Mouse (Mus musculus): Measurements from ENCODE around the gene Bst1. TPM values are rescaled to one million over a fixed set of nuclear protein-coding genes. Genes with fewer than 3 reads are reported as not detected.
A peak's percentile ranks its signal among the peaks of the same experiment; 100 is the strongest.

The Bst1 gene
- polyA plus RNA-seq, 1 experiment, result 2.0 TPM

- peaks cover 6% of the 10 kb centered on the region for H3K27me3 ChIP-seq (replicated peaks)
- TF ChIP-seq FLI1 (IDR thresholded peaks at IDR 0.05; ENCODE audit: low read length) (no peak), GATA1 (IDR thresholded peaks at IDR 0.05; ENCODE audit: borderline replicate concordance, low read length) (no peak)
- H3K4me3 ChIP-seq (replicated peaks), result no peak overlapping the region
- no peaks in the 10 kb centered on the region for H3K4me1 ChIP-seq
- H3K36me3 ChIP-seq (replicated peaks; ENCODE audit: low read length), result no peaks in the 10 kb centered on the region
- H3K9me3 ChIP-seq, result no peaks in the 10 kb centered on the region
Observed at GRCm38 (mm10) chr5:43827366-43827765, 8.7 kb downstream of the Bst1 start.

GRCm38 (mm10) chr5:43836590-43836989 is 17.9 kb downstream of the Bst1 start:
- H3K4me1 ChIP-seq, result peaks cover 5% of the 10 kb centered on the region
- no peaks in the 10 kb centered on the region for H3K36me3 ChIP-seq (replicated peaks; ENCODE audit: low read length)
- no peak overlapping the region for H3K4me3 ChIP-seq (replicated peaks)
- H3K9me3 ChIP-seq, result no peaks in the 10 kb centered on the region
- H3K27me3 ChIP-seq (replicated peaks), result peaks cover 15% of the 10 kb centered on the region
- TF ChIP-seq GATA1 (IDR thresholded peaks at IDR 0.05; ENCODE audit: borderline replicate concordance, low read length), result no peak
- TF ChIP-seq FLI1 (IDR thresholded peaks at IDR 0.05; ENCODE audit: low read length), result no peak

GRCm38 (mm10) chr5:43837372-43837771 is 18.7 kb downstream of the Bst1 start:
- TF ChIP-seq FLI1 (IDR thresholded peaks at IDR 0.05; ENCODE audit: low read length) (no peak), GATA1 (IDR thresholded peaks at IDR 0.05; ENCODE audit: borderline replicate concordance, low read length) (no peak)
- H3K4me3 ChIP-seq (replicated peaks), result no peak overlapping the region
- no peaks in the 10 kb centered on the region for H3K9me3 ChIP-seq
- peaks cover 15% of the 10 kb centered on the region for H3K27me3 ChIP-seq (replicated peaks)
- peaks cover 10% of the 10 kb centered on the region for H3K4me1 ChIP-seq
- no peaks in the 10 kb centered on the region for H3K36me3 ChIP-seq (replicated peaks; ENCODE audit: low read length)

- Histone ChIP-seq H3K9me3 (peaks cover 3% of the 10 kb centered on the region; the same call in 1 of the 2 replicates), H3K27me3 (replicated peaks) (peaks cover 18% of the 10 kb centered on the region), H3K36me3 (replicated peaks; ENCODE audit: low read length) (no peaks in the 10 kb centered on the region), H3K4me1 (peaks cover 17% of the 10 kb centered on the region), H3K4me3 (replicated peaks) (peak overlapping the region; percentile 92)
- TF ChIP-seq FLI1 (IDR thresholded peaks at IDR 0.05; ENCODE audit: low read length), result no peak
- no peak for TF ChIP-seq GATA1 (IDR thresholded peaks at IDR 0.05; ENCODE audit: borderline replicate concordance, low read length)
Observed at GRCm38 (mm10) chr5:43841144-43842010, 22.7 kb downstream of the Bst1 start.

GRCm38 (mm10) chr5:43842011-43842285 is 23.3 kb downstream of the Bst1 start:
- Histone ChIP-seq H3K9me3 (peaks cover 3% of the 10 kb centered on the region; the same call in 1 of the 2 replicates), H3K4me1 (peaks cover 16% of the 10 kb centered on the region), H3K27me3 (replicated peaks) (peaks cover 21% of the 10 kb centered on the region), H3K36me3 (replicated peaks; ENCODE audit: low read length) (no peaks in the 10 kb centered on the region), H3K4me3 (replicated peaks) (peak overlapping the region; percentile 92)
- no peak for TF ChIP-seq GATA1 (IDR thresholded peaks at IDR 0.05; ENCODE audit: borderline replicate concordance, low read length)
- no peak for TF ChIP-seq FLI1 (IDR thresholded peaks at IDR 0.05; ENCODE audit: low read length)

GRCm38 (mm10) chr5:43842576-43843155 is 24.0 kb downstream of the Bst1 start:
- Histone ChIP-seq H3K27me3 (replicated peaks) (peaks cover 21% of the 10 kb centered on the region), H3K4me3 (replicated peaks) (no peak overlapping the region), H3K9me3 (peaks cover 9% of the 10 kb centered on the region), H3K36me3 (replicated peaks; ENCODE audit: low read length) (no peaks in the 10 kb centered on the region), H3K4me1 (peaks cover 21% of the 10 kb centered on the region)
- TF ChIP-seq FLI1 (IDR thresholded peaks at IDR 0.05; ENCODE audit: low read length), result no peak
- no peak for TF ChIP-seq GATA1 (IDR thresholded peaks at IDR 0.05; ENCODE audit: borderline replicate concordance, low read length)

- Histone ChIP-seq H3K9me3 (peaks cover 13% of the 10 kb centered on the region), H3K4me1 (peaks cover 27% of the 10 kb centered on the region), H3K27me3 (replicated peaks) (peaks cover 6% of the 10 kb centered on the region), H3K36me3 (replicated peaks; ENCODE audit: low read length) (no peaks in the 10 kb centered on the region), H3K4me3 (replicated peaks) (no peak overlapping the region)
- TF ChIP-seq GATA1 (IDR thresholded peaks at IDR 0.05; ENCODE audit: borderline replicate concordance, low read length) (no peak), FLI1 (IDR thresholded peaks at IDR 0.05; ENCODE audit: low read length) (no peak)
Observed at GRCm38 (mm10) chr5:43845083-43845482, 26.4 kb downstream of the Bst1 start.

- Histone ChIP-seq H3K36me3 (replicated peaks; ENCODE audit: low read length) (no peaks in the 10 kb centered on the region), H3K27me3 (replicated peaks) (peaks cover 6% of the 10 kb centered on the region), H3K9me3 (peaks cover 13% of the 10 kb centered on the region), H3K4me1 (peaks cover 27% of the 10 kb centered on the region), H3K4me3 (replicated peaks) (no peak overlapping the region)
- TF ChIP-seq FLI1 (IDR thresholded peaks at IDR 0.05; ENCODE audit: low read length), result no peak
- TF ChIP-seq GATA1 (IDR thresholded peaks at IDR 0.05; ENCODE audit: borderline replicate concordance, low read length), result no peak
Observed at GRCm38 (mm10) chr5:43845646-43846045, 27.0 kb downstream of the Bst1 start.

GRCm38 (mm10) chr5:43846227-43846626 is 27.5 kb downstream of the Bst1 start:
- TF ChIP-seq FLI1 (IDR thresholded peaks at IDR 0.05; ENCODE audit: low read length) (no peak), GATA1 (IDR thresholded peaks at IDR 0.05; ENCODE audit: borderline replicate concordance, low read length) (no peak)
- no peak overlapping the region for H3K4me3 ChIP-seq (replicated peaks)
- no peaks in the 10 kb centered on the region for H3K36me3 ChIP-seq (replicated peaks; ENCODE audit: low read length)
- peaks cover 27% of the 10 kb centered on the region for H3K4me1 ChIP-seq
- peaks cover 13% of the 10 kb centered on the region for H3K9me3 ChIP-seq
- H3K27me3 ChIP-seq (replicated peaks), result peaks cover 6% of the 10 kb centered on the region

- Histone ChIP-seq H3K4me1 (peaks cover 20% of the 10 kb centered on the region), H3K27me3 (replicated peaks) (peaks cover 6% of the 10 kb centered on the region), H3K36me3 (replicated peaks; ENCODE audit: low read length) (no peaks in the 10 kb centered on the region), H3K9me3 (peaks cover 13% of the 10 kb centered on the region), H3K4me3 (replicated peaks) (no peak overlapping the region)
- no peak for TF ChIP-seq FLI1 (IDR thresholded peaks at IDR 0.05; ENCODE audit: low read length)
- no peak for TF ChIP-seq GATA1 (IDR thresholded peaks at IDR 0.05; ENCODE audit: borderline replicate concordance, low read length)
Observed at GRCm38 (mm10) chr5:43847555-43847954, 28.9 kb downstream of the Bst1 start.
